Mouse (Mus musculus) hindbrain, embryonic 12.5 days (tissue): ENCODE data around the gene Prdx6b. TPM values are rescaled to one million over a fixed set of nuclear protein-coding genes. Genes with fewer than 3 reads are reported as not detected.

ENCODE experiments used
- ATAC-seq: fragments of 200-750 bp; cut with Nextera tagmentation; 2 replicates; pipeline ENCODE4 v1.8.0; 2017; ENCODE audit warnings: moderate TSS enrichment; ENCODE audit not compliant: low FRiP score
- H3K27ac ChIP-seq: fragments of 300-500 bp; sonication (generic); 2 replicates; pipeline ENCODE4 v1.5.1; 2016; ENCODE audit warnings: mild to moderate bottlenecking
- H3K27me3 ChIP-seq: fragments of 300-500 bp; sonication (generic); 2 replicates; pipeline ENCODE4 v1.6.1; 2016; ENCODE audit warnings: mild to moderate bottlenecking
- H3K36me3 ChIP-seq: fragments of 300-500 bp; sonication (generic); 2 replicates; pipeline ENCODE4 v1.6.1; 2016; ENCODE audit warnings: mild to moderate bottlenecking
- H3K4me1 ChIP-seq: fragments of 300-500 bp; sonication (generic); 2 replicates; pipeline ENCODE4 v1.6.1; 2016
- H3K4me2 ChIP-seq: fragments of 300-500 bp; sonication (generic); replicated peaks from 2 replicates; pipeline ENCODE4 v1.6.1; 2016; ENCODE audit warnings: mild to moderate bottlenecking
- H3K4me3 ChIP-seq: fragments of 300-500 bp; sonication (generic); 2 replicates; pipeline ENCODE4 v1.5.1; 2016; ENCODE audit warnings: mild to moderate bottlenecking
- H3K9ac ChIP-seq: fragments of 300-500 bp; sonication (generic); 2 replicates; pipeline ENCODE4 v1.6.1; 2016; ENCODE audit warnings: mild to moderate bottlenecking, moderate library complexity
- H3K9me3 ChIP-seq: fragments of 300-500 bp; sonication (generic); replicated peaks from 2 replicates; pipeline ENCODE4 v1.6.1; 2016; ENCODE audit warnings: mild to moderate bottlenecking
- WGBS: fragments of 180-500 bp; shearing (Covaris S2); methylation state at CpG from one replicate; pipeline ENCODE4 v1.1.7; 2016; 5-methylcytosine and 5-hydroxymethylcytosine counted together
- polyA plus RNA-seq: library from polyadenylated mRNA; unstranded; fragments of >200 nt; fragmentation: Nextera tagmentation; extraction: Ambion mirVana; gene quantifications from 2 replicates; pipeline ENCODE4 v1.2.1, GENCODE M21; 2016

Gene Prdx6b
- polyA plus RNA-seq, 1 experiment from 2014 or later, result not detected

- no peak for ATAC-seq
- 83% methylated on average over 4 of the region's 4 CpGs for WGBS
- no peak overlapping the region for H3K4me3 ChIP-seq
Observed at GRCm38 (mm10) chr2:80300806-80301205, 8.5 kb downstream of the Prdx6b start.

GRCm38 (mm10) chr2:80303957-80304356 is 11.7 kb downstream of the Prdx6b start:
- H3K9ac ChIP-seq, result no peak overlapping the region
- no peak overlapping the region for H3K27ac ChIP-seq
- no peaks in the 10 kb centered on the region for H3K4me1 ChIP-seq
- no peak overlapping the region for H3K4me3 ChIP-seq
- no peak for ATAC-seq
- WGBS, result 96% methylated on average over 2 of the region's 2 CpGs
- no peak overlapping the region for H3K4me2 ChIP-seq
- H3K9me3 ChIP-seq, result no peaks in the 10 kb centered on the region
- no peaks in the 10 kb centered on the region for H3K36me3 ChIP-seq
- H3K27me3 ChIP-seq, result no peaks in the 10 kb centered on the region

More at GRCm38 (mm10) chr2:80300806-80301205, 8.5 kb downstream of the Prdx6b start:
- Histone ChIP-seq H3K27me3 (no peaks in the 10 kb centered on the region), H3K36me3 (no peaks in the 10 kb centered on the region), H3K4me2 (no peak overlapping the region), H3K27ac (no peak overlapping the region), H3K9me3 (no peaks in the 10 kb centered on the region), H3K4me1 (no peaks in the 10 kb centered on the region), H3K9ac (no peak overlapping the region)

- H3K36me3 ChIP-seq, result no peaks in the 10 kb centered on the region
- H3K27me3 ChIP-seq, result no peaks in the 10 kb centered on the region
- H3K9ac ChIP-seq, result no peak overlapping the region
- H3K9me3 ChIP-seq, result no peaks in the 10 kb centered on the region
- H3K27ac ChIP-seq, result no peak overlapping the region
- no peak overlapping the region for H3K4me3 ChIP-seq
- no peak overlapping the region for H3K4me2 ChIP-seq
- no peak for ATAC-seq
- no peaks in the 10 kb centered on the region for H3K4me1 ChIP-seq
- WGBS, result 93% methylated on average over 3 of the region's 3 CpGs
Observed at GRCm38 (mm10) chr2:80307701-80308100, 15.4 kb downstream of the Prdx6b start.

GRCm38 (mm10) chr2:80309775-80310174 is 17.5 kb downstream of the Prdx6b start:
- no peak overlapping the region for H3K4me3 ChIP-seq
- no peak overlapping the region for H3K4me2 ChIP-seq
- H3K9me3 ChIP-seq, result no peaks in the 10 kb centered on the region
- ATAC-seq, result no peak
- no peak overlapping the region for H3K9ac ChIP-seq
- H3K27me3 ChIP-seq, result no peaks in the 10 kb centered on the region
- H3K4me1 ChIP-seq, result peaks cover 1% of the 10 kb centered on the region; the same call in 1 of the 2 replicates
- WGBS, result 75% methylated on average over 4 of the region's 4 CpGs
- H3K27ac ChIP-seq, result no peak overlapping the region
- no peaks in the 10 kb centered on the region for H3K36me3 ChIP-seq

GRCm38 (mm10) chr2:80310772-80311171 is 18.5 kb downstream of the Prdx6b start:
- Histone ChIP-seq H3K9ac (no peak overlapping the region), H3K27ac (no peak overlapping the region), H3K4me3 (no peak overlapping the region), H3K9me3 (no peaks in the 10 kb centered on the region), H3K27me3 (no peaks in the 10 kb centered on the region), H3K4me2 (no peak overlapping the region), H3K4me1 (peaks cover 3% of the 10 kb centered on the region; the same call in 1 of the 2 replicates), H3K36me3 (no peaks in the 10 kb centered on the region)
- ATAC-seq, result no peak
- WGBS, result 78% methylated on average over 4 of the region's 4 CpGs

GRCm38 (mm10) chr2:80311350-80311749 is 19.1 kb downstream of the Prdx6b start:
- H3K4me3 ChIP-seq, result no peak overlapping the region
- no peak for ATAC-seq
- H3K4me2 ChIP-seq, result no peak overlapping the region
- H3K27ac ChIP-seq, result no peak overlapping the region
- H3K4me1 ChIP-seq, result peaks cover 8% of the 10 kb centered on the region; the same call in 1 of the 2 replicates
- WGBS, result 76% methylated on average over 4 of the region's 4 CpGs
- no peak overlapping the region for H3K9ac ChIP-seq
- H3K36me3 ChIP-seq, result no peaks in the 10 kb centered on the region
- no peaks in the 10 kb centered on the region for H3K9me3 ChIP-seq
- H3K27me3 ChIP-seq, result no peaks in the 10 kb centered on the region

- H3K4me1 ChIP-seq, result peaks cover 14% of the 10 kb centered on the region; the same call in 1 of the 2 replicates
- ATAC-seq, result no peak
- no peaks in the 10 kb centered on the region for H3K9me3 ChIP-seq
- H3K9ac ChIP-seq, result no peak overlapping the region
- H3K4me2 ChIP-seq, result no peak overlapping the region
- H3K27me3 ChIP-seq, result no peaks in the 10 kb centered on the region
- WGBS, result 70% methylated on average over 1 of the region's 1 CpGs
- 0 out of 2 replicates have a peak, but pooled peaks cover 2% of the 10 kb centered on the region for H3K36me3 ChIP-seq
- no peak overlapping the region for H3K4me3 ChIP-seq
- no peak overlapping the region for H3K27ac ChIP-seq
Observed at GRCm38 (mm10) chr2:80314201-80314600, 21.9 kb downstream of the Prdx6b start.

- 61% methylated on average over 7 of the region's 7 CpGs for WGBS
- Histone ChIP-seq H3K4me1 (peaks cover 14% of the 10 kb centered on the region; the same call in 1 of the 2 replicates), H3K27me3 (no peaks in the 10 kb centered on the region), H3K36me3 (0 out of 2 replicates have a peak, but pooled peaks cover 6% of the 10 kb centered on the region), H3K27ac (peak overlapping the region; percentile 97), H3K9ac (peak overlapping the region; percentile 88), H3K4me3 (peak overlapping the region; percentile 78), H3K9me3 (no peaks in the 10 kb centered on the region), H3K4me2 (peak overlapping the region; percentile 70)
- ATAC-seq, result peak; percentile 13; the same call in 1 of the 2 replicates
Observed at GRCm38 (mm10) chr2:80314854-80315241, 22.6 kb downstream of the Prdx6b start.

- 0 out of 2 replicates have a peak, but pooled peaks cover 8% of the 10 kb centered on the region for H3K36me3 ChIP-seq
- under 1% methylated on average over 66 of the region's 72 CpGs for WGBS
- ATAC-seq, result peak; percentile 96
- peak within 1 kb of the TSS; percentile 88 for H3K9ac ChIP-seq
- H3K27ac ChIP-seq, result peak within 1 kb of the TSS; percentile 97
- peaks cover 14% of the 10 kb centered on the region; the same call in 1 of the 2 replicates for H3K4me1 ChIP-seq
- H3K4me2 ChIP-seq, result peak within 1 kb of the TSS; percentile 70
- H3K27me3 ChIP-seq, result no peaks in the 10 kb centered on the region
- H3K9me3 ChIP-seq, result no peaks in the 10 kb centered on the region
- peak within 1 kb of the TSS; percentile 78 for H3K4me3 ChIP-seq
Observed at GRCm38 (mm10) chr2:80315242-80316161, 23.2 kb downstream of the Prdx6b start, which contains the start of gene Dnajc10. Gene Dnajc10, plus strand, starts transcription at chr2:80315466.

GRCm38 (mm10) chr2:80322878-80323277 is 30.6 kb downstream of the Prdx6b start:
- Histone ChIP-seq H3K4me2 (no peak overlapping the region), H3K4me3 (no peak overlapping the region), H3K4me1 (no peaks in the 10 kb centered on the region), H3K9ac (no peak overlapping the region), H3K36me3 (peaks cover 55% of the 10 kb centered on the region), H3K9me3 (no peaks in the 10 kb centered on the region), H3K27me3 (no peaks in the 10 kb centered on the region), H3K27ac (no peak overlapping the region)
- WGBS, result 93% methylated on average over 4 of the region's 4 CpGs
- no peak for ATAC-seq

GRCm38 (mm10) chr2:80325779-80326178 is 33.5 kb downstream of the Prdx6b start:
- Histone ChIP-seq H3K27ac (no peak overlapping the region), H3K27me3 (no peaks in the 10 kb centered on the region), H3K9ac (no peak overlapping the region), H3K4me2 (no peak overlapping the region), H3K4me3 (no peak overlapping the region), H3K4me1 (no peaks in the 10 kb centered on the region), H3K36me3 (peaks cover 56% of the 10 kb centered on the region), H3K9me3 (no peaks in the 10 kb centered on the region)
- ATAC-seq, result no peak
- WGBS, result 96% methylated on average over 2 of the region's 2 CpGs

- no peak overlapping the region for H3K9ac ChIP-seq
- H3K4me2 ChIP-seq, result no peak overlapping the region
- H3K4me1 ChIP-seq, result no peaks in the 10 kb centered on the region
- WGBS, result 91% methylated on average over 6 of the region's 6 CpGs
- no peak for ATAC-seq
- no peaks in the 10 kb centered on the region for H3K27me3 ChIP-seq
- no peak overlapping the region for H3K27ac ChIP-seq
- no peaks in the 10 kb centered on the region for H3K9me3 ChIP-seq
- peaks cover 49% of the 10 kb centered on the region for H3K36me3 ChIP-seq
- no peak overlapping the region for H3K4me3 ChIP-seq
Observed at GRCm38 (mm10) chr2:80327272-80327671, 35.0 kb downstream of the Prdx6b start.
